In the genomic region with DNA sequence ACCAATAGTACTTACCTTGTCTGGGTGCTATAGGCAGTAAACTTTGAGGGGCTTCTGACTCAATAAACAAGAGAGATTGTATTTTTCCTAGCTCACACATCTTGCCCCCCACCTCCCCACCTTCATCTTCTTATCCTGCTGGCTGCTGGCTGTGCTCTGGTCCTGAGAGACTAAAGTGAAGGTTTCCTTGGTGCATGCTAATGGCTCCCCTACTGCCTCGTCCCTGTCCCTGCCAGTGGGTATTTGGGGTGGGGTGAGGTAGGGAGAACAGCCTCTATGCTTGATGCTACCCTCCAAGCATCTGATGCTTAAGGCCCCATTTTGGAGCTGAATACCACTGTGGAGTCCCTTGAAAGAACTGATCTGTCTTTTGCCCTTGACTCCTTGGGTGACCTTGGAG, we compare ENCODE assay signal across 8 mouse cellular contexts. TPM values are rescaled to one million over a fixed set of nuclear protein-coding genes. Genes with fewer than 3 reads are reported as not detected.
"Had no signal": no experiment of that assay in that cellular context is flagged by ENCODE, and none has a peak within 500 bp of the region (broad histone marks: within the 10 kb centered on the region; RNA-seq: fewer than 3 reads in every experiment).

No protein-coding gene starts in this region.

- H3K27ac ChIP-seq: intestine, embryonic 15.5 days; limb, embryonic 10.5 days; liver, embryonic 15.5 days; midbrain, embryonic 10.5 days; neural tube, embryonic 13.5 days had no signal

RNA-seq across cellular contexts. Expression of a gene that starts 2.3 kb away (rescaled TPM):
- total RNA-seq: megakaryocyte, adult 5-6 weeks had no signal

RNA-seq across cellular contexts. Expression of a gene that starts 20.8 kb away (rescaled TPM):
- total RNA-seq: layer of hippocampus, adult 8-10 months; left cerebral cortex, postnatal 14 days; megakaryocyte, adult 5-6 weeks had no signal
